Mouse (Mus musculus): ENCODE results near the gene Unk.

DNA sequence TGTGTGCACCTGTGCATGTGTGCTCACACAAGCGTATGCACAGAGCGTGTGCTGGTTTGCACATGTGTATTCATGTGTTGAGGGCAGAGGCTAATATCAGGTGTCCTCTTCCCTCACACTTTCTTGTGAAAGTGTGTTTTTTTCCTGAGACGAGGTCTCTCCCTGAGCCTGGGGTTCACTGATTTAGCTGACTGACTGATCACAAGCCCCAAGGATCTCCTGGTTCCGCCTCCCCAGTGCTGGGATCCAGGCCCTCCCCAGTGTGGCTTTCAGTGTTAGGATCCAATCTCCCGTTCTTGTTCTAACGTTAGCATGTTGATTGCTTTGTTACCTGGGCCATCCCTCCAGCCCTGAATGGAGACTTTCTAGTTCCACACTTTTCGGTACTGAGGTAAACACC is 70.7 kb downstream of the Unk start:
- TF ChIP-seq CTCF (IDR thresholded peaks at IDR 0.05; ENCODE audit: borderline replicate concordance, control insufficient read depth, extremely low read depth, insufficient read depth, low read length, poor library complexity) (no peak), POLR2A (IDR thresholded peaks at IDR 0.05; ENCODE audit: control insufficient read depth, extremely low read depth, insufficient read depth, low read length, poor library complexity) (no peak)

All from thymus, adult 2 months (tissue).